Mouse (Mus musculus) neural tube, embryonic 14.5 days (tissue): ENCODE results near the gene Myof. TPM values are rescaled to one million over a fixed set of nuclear protein-coding genes. Genes with fewer than 3 reads are reported as not detected.

Source experiments
- ATAC-seq: fragments of 200-750 bp; cut with Nextera tagmentation; 2 replicates; pipeline ENCODE4 v1.8.0; 2017; ENCODE audit warnings: low read depth, mild to moderate bottlenecking, moderate TSS enrichment, moderate library complexity
- H3K27ac ChIP-seq: fragments of 300-500 bp; sonication (generic); 2 replicates; pipeline ENCODE4 v1.5.1; 2014; ENCODE audit warnings: low read depth, mild to moderate bottlenecking, control low read depth, low read length, moderate library complexity, mixed read lengths
- H3K27me3 ChIP-seq: fragments of 300-500 bp; sonication (generic); 2 replicates; pipeline ENCODE4 v1.6.1; 2014; ENCODE audit warnings: low read length; ENCODE audit not compliant: control insufficient read depth, insufficient read depth
- H3K36me3 ChIP-seq: fragments of 300-500 bp; sonication (generic); 2 replicates; pipeline ENCODE4 v1.6.1; 2014; ENCODE audit warnings: low read length, mixed read lengths; ENCODE audit not compliant: control insufficient read depth, insufficient read depth
- H3K4me1 ChIP-seq: fragments of 300-500 bp; sonication (generic); 2 replicates; pipeline ENCODE4 v1.6.1; 2014; ENCODE audit warnings: low read length; ENCODE audit not compliant: control insufficient read depth, insufficient read depth
- H3K4me2 ChIP-seq: fragments of 300-500 bp; sonication (generic); 2 replicates; pipeline ENCODE4 v1.6.1; 2014; ENCODE audit warnings: mild to moderate bottlenecking, low read depth, low read length, control low read depth
- H3K4me3 ChIP-seq: fragments of 300-500 bp; sonication (generic); 2 replicates; pipeline ENCODE4 v1.5.1; 2014; ENCODE audit warnings: low read depth, low read length, control low read depth, mixed read lengths
- H3K9ac ChIP-seq: fragments of 300-500 bp; sonication (generic); replicated peaks from 2 replicates; pipeline ENCODE4 v1.6.1; 2014; ENCODE audit warnings: low read depth, mild to moderate bottlenecking, control low read depth, low read length, mixed read lengths
- H3K9me3 ChIP-seq: fragments of 300-500 bp; sonication (generic); 2 replicates; pipeline ENCODE4 v1.6.1; 2016; ENCODE audit warnings: low read length; ENCODE audit not compliant: control insufficient read depth
- WGBS: fragments of 180-500 bp; shearing (Covaris S2); extraction: QIAGEN DNeasy Blood & Tissue Kit; methylation state at CpG from one replicate; pipeline ENCODE4 v1.1.7; 2014; 5-methylcytosine and 5-hydroxymethylcytosine counted together
- polyA plus RNA-seq: library from polyadenylated mRNA; unstranded; fragments of >200 nt; fragmentation: Nextera tagmentation; extraction: Ambion mirVana; gene quantifications from 2 replicates; pipeline ENCODE4 v1.2.1, GENCODE M21; 2014

Myof gene
- polyA plus RNA-seq, 1 experiment from 2014 or later, result 0.74 TPM

DNA sequence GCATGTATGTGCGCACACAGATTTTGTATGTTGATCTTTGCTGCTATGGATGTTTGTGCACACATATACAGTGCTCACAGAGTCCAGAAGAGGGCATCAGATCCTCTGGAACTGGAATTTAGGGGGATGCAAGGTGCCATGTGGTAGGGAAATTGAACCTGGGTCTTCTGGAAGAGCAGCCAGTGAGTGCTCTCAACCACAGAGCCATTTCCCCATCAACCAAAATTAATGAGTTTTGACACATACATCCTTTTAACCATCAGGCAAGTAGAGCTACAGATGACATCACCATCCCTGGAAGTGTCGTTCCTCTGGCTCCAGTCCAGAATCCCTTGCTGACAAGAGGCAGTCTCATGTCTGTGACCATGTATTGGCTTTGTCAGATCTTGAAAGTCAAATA lies 32.9 kb upstream of the Myof start:
- H3K9ac ChIP-seq, result no peak overlapping the region
- 76% methylated on average over 2 of the region's 2 CpGs for WGBS
- no peak overlapping the region for H3K4me3 ChIP-seq
- no peak overlapping the region for H3K4me2 ChIP-seq
- H3K27me3 ChIP-seq, result no peaks in the 10 kb centered on the region
- ATAC-seq, result peak; percentile 66; the same call in 1 of the 2 replicates
- H3K27ac ChIP-seq, result no peak overlapping the region
- H3K9me3 ChIP-seq, result no peaks in the 10 kb centered on the region
- H3K36me3 ChIP-seq, result no peaks in the 10 kb centered on the region
- no peaks in the 10 kb centered on the region for H3K4me1 ChIP-seq

DNA sequence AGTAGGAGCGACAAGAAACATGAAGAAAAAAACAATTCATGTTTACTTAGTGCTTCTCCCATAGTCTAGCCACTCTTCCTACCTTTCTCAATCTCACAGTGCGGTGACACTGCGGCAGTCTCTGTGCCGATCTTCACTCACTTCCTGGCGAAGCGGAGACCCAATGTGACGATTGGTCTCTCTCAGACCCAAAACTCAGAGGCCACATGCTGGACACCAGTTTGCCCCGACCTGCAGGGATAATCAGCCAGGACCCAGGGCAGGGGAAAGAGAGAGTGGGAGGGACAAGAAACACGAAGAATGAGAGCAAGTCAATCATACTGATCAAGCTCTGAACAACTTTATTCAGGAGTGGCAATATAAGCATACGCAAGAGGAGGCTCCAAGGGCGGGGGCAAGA lies 31.7 kb upstream of the Myof start:
- Histone ChIP-seq H3K9ac (no peak overlapping the region), H3K27me3 (no peaks in the 10 kb centered on the region), H3K9me3 (no peaks in the 10 kb centered on the region), H3K36me3 (no peaks in the 10 kb centered on the region), H3K27ac (no peak overlapping the region), H3K4me1 (no peaks in the 10 kb centered on the region), H3K4me2 (no peak overlapping the region), H3K4me3 (no peak overlapping the region)
- WGBS, result 83% methylated on average over 11 of the region's 11 CpGs
- ATAC-seq, result no peak

- no peaks in the 10 kb centered on the region for H3K36me3 ChIP-seq
- H3K27me3 ChIP-seq, result no peaks in the 10 kb centered on the region
- no peak overlapping the region for H3K9ac ChIP-seq
- no peaks in the 10 kb centered on the region for H3K9me3 ChIP-seq
- no peak for ATAC-seq
- no peaks in the 10 kb centered on the region for H3K4me1 ChIP-seq
- WGBS, result 91% methylated on average over 5 of the region's 5 CpGs
- no peak overlapping the region for H3K27ac ChIP-seq
- no peak overlapping the region for H3K4me2 ChIP-seq
- no peak overlapping the region for H3K4me3 ChIP-seq
Observed at GRCm38 (mm10) chr19:38073226-38073625, 29.8 kb upstream of the Myof start.

DNA sequence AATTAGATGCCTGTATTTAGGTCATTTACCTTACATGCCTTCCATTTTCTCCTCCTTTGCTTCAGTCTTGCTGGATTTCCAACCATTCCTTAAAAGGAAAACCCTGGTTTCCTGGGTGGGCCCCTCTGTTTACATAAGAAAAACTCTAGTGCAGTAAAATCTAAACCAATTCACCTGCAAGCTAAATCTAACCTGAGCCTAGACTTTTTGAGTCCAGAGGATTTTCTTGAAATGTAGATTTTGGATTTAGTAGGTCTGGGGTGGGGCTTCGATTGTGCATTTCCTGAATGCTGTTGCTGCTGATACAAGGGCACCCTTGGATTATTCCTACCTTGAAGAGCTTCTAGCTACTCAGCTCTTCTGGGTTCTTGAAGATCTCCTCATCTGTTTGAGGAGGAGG lies 20.7 kb upstream of the Myof start:
- H3K36me3 ChIP-seq, result no peaks in the 10 kb centered on the region
- no peaks in the 10 kb centered on the region for H3K27me3 ChIP-seq
- H3K4me3 ChIP-seq, result no peak overlapping the region
- no peak overlapping the region for H3K9ac ChIP-seq
- no peak overlapping the region for H3K4me2 ChIP-seq
- 97% methylated on average over 1 of the region's 1 CpGs for WGBS
- no peaks in the 10 kb centered on the region for H3K4me1 ChIP-seq
- H3K27ac ChIP-seq, result no peak overlapping the region
- no peak for ATAC-seq
- no peaks in the 10 kb centered on the region for H3K9me3 ChIP-seq

GRCm38 (mm10) chr19:38063201-38063600 lies 19.8 kb upstream of the Myof start:
- Histone ChIP-seq H3K4me3 (no peak overlapping the region), H3K9ac (no peak overlapping the region), H3K4me2 (no peak overlapping the region), H3K36me3 (no peaks in the 10 kb centered on the region), H3K4me1 (no peaks in the 10 kb centered on the region), H3K27ac (no peak overlapping the region), H3K9me3 (no peaks in the 10 kb centered on the region), H3K27me3 (no peaks in the 10 kb centered on the region)
- no peak for ATAC-seq
- 87% methylated on average over 3 of the region's 3 CpGs for WGBS

- Histone ChIP-seq H3K4me3 (no peak overlapping the region), H3K36me3 (no peaks in the 10 kb centered on the region), H3K4me1 (0 out of 2 replicates have a peak, but pooled peaks cover 5% of the 10 kb centered on the region), H3K4me2 (no peak overlapping the region), H3K9ac (no peak overlapping the region), H3K27ac (no peak overlapping the region), H3K9me3 (no peaks in the 10 kb centered on the region), H3K27me3 (no peaks in the 10 kb centered on the region)
- no peak for ATAC-seq
- WGBS, result 90% methylated on average over 8 of the region's 8 CpGs
Observed at GRCm38 (mm10) chr19:38056931-38057330, 13.6 kb upstream of the Myof start.

GRCm38 (mm10) chr19:38056276-38056675 lies 12.9 kb upstream of the Myof start:
- Histone ChIP-seq H3K4me1 (0 out of 2 replicates have a peak, but pooled peaks cover 5% of the 10 kb centered on the region), H3K27ac (no peak overlapping the region), H3K9ac (no peak overlapping the region; the same call in 1 of the 2 replicates), H3K4me3 (no peak overlapping the region), H3K36me3 (no peaks in the 10 kb centered on the region), H3K27me3 (no peaks in the 10 kb centered on the region), H3K9me3 (no peaks in the 10 kb centered on the region), H3K4me2 (no peak overlapping the region)
- 47% methylated on average over 3 of the region's 3 CpGs for WGBS
- ATAC-seq, result no peak

- no peak overlapping the region for H3K4me3 ChIP-seq
Observed at GRCm38 (mm10) chr19:38055798-38056197, 12.4 kb upstream of the Myof start.

DNA sequence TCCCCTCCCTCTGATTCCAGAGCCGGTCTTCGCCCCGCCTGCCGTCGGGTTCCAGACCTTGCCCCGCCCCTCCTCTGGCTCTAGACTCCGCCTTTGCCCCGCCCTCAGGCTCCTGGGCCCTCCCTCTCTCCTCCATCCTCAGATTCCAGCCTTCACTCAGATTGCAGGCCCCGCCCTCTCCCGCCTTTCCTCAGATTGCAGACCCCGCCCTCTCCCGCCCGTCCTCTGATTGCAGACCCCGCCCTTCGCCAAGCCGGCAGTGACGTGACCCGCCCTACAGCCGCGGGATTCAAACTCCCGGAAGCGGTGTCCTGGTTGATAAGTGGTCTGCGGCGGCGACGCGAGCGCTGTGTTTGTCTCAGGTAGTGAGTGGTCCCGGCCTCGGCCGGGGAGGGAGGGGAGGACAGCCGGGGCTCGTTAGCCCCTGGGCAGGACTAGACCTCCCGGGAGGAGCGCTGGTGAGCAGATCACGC lies 11.4 kb upstream of the Myof start, which contains the start of gene Cep55:
TSS of gene Cep55 (plus strand) at position 292 of the 473 bp plus-strand sequence.
- H3K9ac ChIP-seq, result peak within 1 kb of the TSS; percentile 47; the same call in 1 of the 2 replicates
- ATAC-seq, result peak; percentile 96
- 0 out of 2 replicates have a peak, but pooled peaks cover 5% of the 10 kb centered on the region for H3K4me1 ChIP-seq
- H3K9me3 ChIP-seq, result no peaks in the 10 kb centered on the region
- 0 out of 2 replicates have a peak within 1 kb of the TSS, but pooled peaks have one; percentile 40 for H3K27ac ChIP-seq
- under 1% methylated on average over 36 of the region's 36 CpGs for WGBS
- no peaks in the 10 kb centered on the region for H3K36me3 ChIP-seq
- peak within 1 kb of the TSS; percentile 64 for H3K4me3 ChIP-seq
- no peaks in the 10 kb centered on the region for H3K27me3 ChIP-seq
- peak within 1 kb of the TSS; percentile 74 for H3K4me2 ChIP-seq

More at GRCm38 (mm10) chr19:38055798-38056197, 12.4 kb upstream of the Myof start:
- H3K27me3 ChIP-seq, result no peaks in the 10 kb centered on the region
- no peak overlapping the region; the same call in 1 of the 2 replicates for H3K9ac ChIP-seq
- no peaks in the 10 kb centered on the region for H3K9me3 ChIP-seq
- 0 out of 2 replicates have a peak, but pooled peaks cover 5% of the 10 kb centered on the region for H3K4me1 ChIP-seq
- WGBS, result 19% methylated on average over 6 of the region's 6 CpGs
- no peaks in the 10 kb centered on the region for H3K36me3 ChIP-seq
- no peak for ATAC-seq
- H3K27ac ChIP-seq, result no peak overlapping the region
- H3K4me2 ChIP-seq, result peak overlapping the region; percentile 74; the same call in 1 of the 2 replicates
